Mouse (Mus musculus) megakaryocyte, embryonic 14.5 days (primary cell): ENCODE results near the gene Tnip2.

ENCODE experiments used
- FLI1 ChIP-seq: IDR thresholded peaks from 2 replicates; pipeline ENCODE4 v1.6.1; 2012; ENCODE audit warnings: low read length, inconsistent platforms, mixed read lengths
- GATA1 ChIP-seq: IDR thresholded peaks from 3 replicates; pipeline ENCODE4 v1.6.1; 2012; ENCODE audit warnings: mixed read lengths, low read length, inconsistent platforms, borderline replicate concordance

DNA sequence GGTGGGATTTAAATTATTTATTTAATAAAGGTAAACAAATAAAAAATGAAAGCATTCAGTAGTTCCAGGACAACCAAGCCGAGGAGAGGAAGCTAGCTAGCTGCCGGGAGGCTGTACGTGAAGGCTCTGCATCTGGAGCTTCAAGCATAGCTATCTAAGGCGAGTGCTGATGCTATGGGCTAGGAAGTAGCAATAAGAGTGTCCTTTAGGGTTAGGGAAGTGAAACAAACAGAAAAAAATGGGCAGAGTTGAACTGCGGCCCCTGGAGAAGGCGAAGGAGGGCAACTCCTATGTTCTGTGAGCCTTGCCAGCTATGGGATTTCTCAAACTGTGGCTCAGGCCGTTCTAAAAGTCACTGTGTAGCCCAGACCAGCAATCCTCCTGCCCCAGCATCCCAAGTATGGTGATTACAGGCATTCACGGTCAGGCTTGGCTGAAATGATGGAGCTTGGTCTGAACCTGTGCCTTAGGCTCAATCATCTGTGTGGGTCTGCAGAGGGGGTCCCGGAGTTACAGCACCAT is 5.7 kb upstream of the Tnip2 start:
- TF ChIP-seq GATA1, result no peak
- TF ChIP-seq FLI1, result no peak
